Mouse (Mus musculus) CH12.LX (cell line): ENCODE data around the gene Anapc5.

Source experiments
- CHD1 ChIP-seq: IDR thresholded peaks from 2 replicates; pipeline ENCODE4 v1.6.1; 2012; ENCODE audit warnings: low read depth, low read length, improper control_type of control experiment, inconsistent platforms
- CHD2 ChIP-seq: IDR thresholded peaks from 2 replicates; pipeline ENCODE4 v1.6.1; 2011; ENCODE audit warnings: low read length, improper control_type of control experiment
- CTCF ChIP-seq, 2 experiments: IDR thresholded peaks in 1 of 2; conservative IDR thresholded peaks in 1 of 2; 2 replicates each; pipeline ENCODE4 v1.5.1; 2011 to 2012; ENCODE audit warnings: low read depth in 2 of 2, low read length in 2 of 2, improper control_type of control experiment in 1 of 2, inconsistent platforms in 1 of 2, mild to moderate bottlenecking in 1 of 2, moderate library complexity in 1 of 2
- EP300 ChIP-seq: IDR thresholded peaks from 2 replicates; pipeline ENCODE4 v1.6.1; 2011; ENCODE audit warnings: low read length, improper control_type of control experiment
- MAX ChIP-seq: IDR thresholded peaks from 2 replicates; pipeline ENCODE4 v1.6.1; 2011; ENCODE audit warnings: low read length, improper control_type of control experiment
- MAZ ChIP-seq: IDR thresholded peaks from 2 replicates; pipeline ENCODE4 v1.6.1; 2012; ENCODE audit warnings: low read depth, mild to moderate bottlenecking, inconsistent platforms, low read length, improper control_type of control experiment, moderate library complexity
- NRF1 ChIP-seq: IDR thresholded peaks from 2 replicates; pipeline ENCODE4 v1.6.1; 2014; ENCODE audit warnings: low read depth, mild to moderate bottlenecking, inconsistent platforms, low read length, improper control_type of control experiment, moderate library complexity
- PAX5 ChIP-seq: IDR thresholded peaks from 2 replicates; pipeline ENCODE4 v1.6.1; 2012; ENCODE audit warnings: low read length, inconsistent platforms, mixed read lengths
- POLR2A ChIP-seq: IDR thresholded peaks from 2 replicates; pipeline ENCODE4 v1.6.1; 2011; ENCODE audit warnings: low read depth, mild to moderate bottlenecking, improper control_type of control experiment, low read length
- POLR2AphosphoS2 ChIP-seq: IDR thresholded peaks from 2 replicates; pipeline ENCODE4 v1.6.1; 2011; ENCODE audit warnings: low read depth, low read length, improper control_type of control experiment
- UBTF ChIP-seq: IDR thresholded peaks from 2 replicates; pipeline ENCODE4 v1.6.1; 2012; ENCODE audit warnings: low read depth, mild to moderate bottlenecking, inconsistent platforms, low read length, improper control_type of control experiment, moderate library complexity
- ZKSCAN1 ChIP-seq: IDR thresholded peaks from 2 replicates; pipeline ENCODE4 v1.6.1; 2012; ENCODE audit warnings: low read depth, inconsistent platforms, low read length, improper control_type of control experiment, borderline replicate concordance
- ZMIZ1 ChIP-seq: IDR thresholded peaks from 2 replicates; pipeline ENCODE4 v1.6.1; 2012; ENCODE audit warnings: low read depth, mild to moderate bottlenecking, inconsistent platforms, low read length, improper control_type of control experiment

- no peak for TF ChIP-seq CHD1
- TF ChIP-seq EP300: no peak
- TF ChIP-seq POLR2AphosphoS2: no peak
- no peak for TF ChIP-seq ZMIZ1
- TF ChIP-seq CHD2: no peak
- TF ChIP-seq ZKSCAN1: no peak
- TF ChIP-seq NRF1: no peak
- no peak for TF ChIP-seq CTCF (conservative IDR thresholded peaks at IDR 0.05 in 1 of 2, IDR thresholded peaks at IDR 0.05 in 1 of 2; ENCODE audit: low read depth in 2 of 2, low read length in 2 of 2)
- TF ChIP-seq MAZ: no peak
- TF ChIP-seq UBTF: no peak
- TF ChIP-seq PAX5: no peak
- no peak for TF ChIP-seq POLR2A
- no peak for TF ChIP-seq MAX
These were observed 22.4 kb downstream of the Anapc5 start for GRCm38 (mm10) chr5:122798557-122799378.
